Comparison of ENCODE assay signal across 27 mouse cellular contexts in genomic region chr15:95390347-95390746, GRCm38 (mm10).
"Had no signal": no experiment of that assay in that cellular context is flagged by ENCODE, and none has a peak within 500 bp of the region (broad histone marks: within the 10 kb centered on the region; RNA-seq: fewer than 3 reads in every experiment).

No protein-coding gene starts in this region.

- H3K27ac ChIP-seq: gastrocnemius, adult 2 months; heart, embryonic 10.5 days; hindbrain, embryonic 10.5 days; hindbrain, embryonic 12.5 days; hindbrain, embryonic 14.5 days; intestine, embryonic 15.5 days; limb, embryonic 10.5 days; limb, embryonic 12.5 days; liver, embryonic 13.5 days; liver, embryonic 15.5 days had no signal

- H3K4me1 ChIP-seq: heart, embryonic 10.5 days; heart, embryonic 12.5 days; hindbrain, embryonic 12.5 days; intestine, embryonic 15.5 days; limb, embryonic 10.5 days; limb, embryonic 12.5 days; liver, embryonic 13.5 days; liver, embryonic 15.5 days had no signal

- H3K9me3 ChIP-seq: heart, embryonic 10.5 days; heart, embryonic 12.5 days; hindbrain, embryonic 10.5 days; hindbrain, embryonic 12.5 days; intestine, embryonic 15.5 days; limb, embryonic 10.5 days; limb, embryonic 12.5 days; liver, embryonic 15.5 days had no signal

- H3K9ac ChIP-seq: heart, embryonic 12.5 days; hindbrain, embryonic 12.5 days; hindbrain, embryonic 14.5 days; intestine, embryonic 15.5 days; limb, embryonic 12.5 days; liver, embryonic 13.5 days; liver, embryonic 15.5 days; liver, postnatal 0 days had no signal

- ATAC-seq: hindbrain, embryonic 16.5 days; inflammation-experienced regulatory T-cells, adult 6 months; intestine, embryonic 15.5 days; intestine, postnatal 0 days; liver, postnatal 0 days had no signal

- H3K27me3 ChIP-seq: heart, embryonic 12.5 days; hindbrain, embryonic 12.5 days; intestine, embryonic 15.5 days; limb, embryonic 12.5 days; liver, embryonic 13.5 days; liver, embryonic 15.5 days had no signal

- H3K4me3 ChIP-seq: gastrocnemius, adult 2 months; heart, embryonic 10.5 days; heart, embryonic 12.5 days; hindbrain, embryonic 10.5 days; hindbrain, embryonic 12.5 days; intestine, embryonic 15.5 days; limb, embryonic 10.5 days; limb, embryonic 12.5 days; liver, embryonic 13.5 days; liver, embryonic 15.5 days had no signal

- H3K4me2 ChIP-seq: heart, embryonic 12.5 days; hindbrain, embryonic 12.5 days; hindbrain, embryonic 14.5 days; intestine, embryonic 15.5 days; limb, embryonic 12.5 days; liver, embryonic 11.5 days; liver, embryonic 13.5 days; liver, embryonic 15.5 days had no signal

- H3K36me3 ChIP-seq: heart, embryonic 10.5 days; heart, embryonic 12.5 days; hindbrain, embryonic 10.5 days; hindbrain, embryonic 12.5 days; intestine, embryonic 15.5 days; limb, embryonic 10.5 days; limb, embryonic 12.5 days; liver, embryonic 13.5 days; liver, embryonic 15.5 days had no signal

- DNase-seq: gastrocnemius, adult 2 months; gastrocnemius, postnatal 10 days; gastrocnemius, postnatal 25 days; heart, adult 18-20 months; heart, postnatal 10 days; heart, postnatal 4 days; kidney, adult 18-20 months; kidney, adult 8-10 months; kidney, postnatal 10 days; kidney, postnatal 25 days; kidney, postnatal 4 days; liver; liver, embryonic 13.5 days; liver, postnatal 0 days had no signal
